ENCODE assay signal across 9 mouse cellular contexts in genomic region chr11:72457995-72458496, GRCm38 (mm10). TPM values are rescaled to one million over a fixed set of nuclear protein-coding genes. Genes with fewer than 3 reads are reported as not detected.
DNase-seq lines count a peak whose midpoint lies in the region; ATAC-seq lines count a peak whose summit lies in the region.
"Had no signal": no experiment of that assay in that cellular context is flagged by ENCODE, and none has a peak within 500 bp of the region (broad histone marks: within the 10 kb centered on the region; RNA-seq: fewer than 3 reads in every experiment).

No protein-coding gene starts in this region.

- H3K9ac ChIP-seq in kidney, embryonic 16.5 days (replicated peaks; ENCODE audit: low read length) = 0 out of 2 replicates have a peak overlapping the region, but pooled peaks have one; percentile 1
- H3K9ac ChIP-seq in midbrain, embryonic 13.5 days (replicated peaks) = no peak overlapping the region
- H3K9ac ChIP-seq: limb, embryonic 13.5 days had no signal

- peak; percentile 84 for ATAC-seq in kidney, embryonic 16.5 days (ENCODE audit: low FRiP score, low TSS enrichment)
- no peak for ATAC-seq in midbrain, embryonic 13.5 days

- 56% methylated on average over 12 of the region's 12 CpGs for WGBS in kidney, embryonic 16.5 days
- 79% methylated on average over 12 of the region's 12 CpGs for WGBS in midbrain, embryonic 13.5 days

- no peaks in the 10 kb centered on the region for H3K27me3 ChIP-seq in kidney, embryonic 16.5 days (ENCODE audit: insufficient read depth, low read length)
- H3K27me3 ChIP-seq in midbrain, embryonic 13.5 days = no peaks in the 10 kb centered on the region
- H3K27me3 ChIP-seq: limb, embryonic 13.5 days had no signal

- DNase-seq in adrenal gland, adult 2 months = peak; percentile 20
- DNase-seq in adrenal gland, adult 18-20 months (ENCODE audit: low spot score in 2 of 2) = no peak
- DNase-seq in heart, adult 9 months (ENCODE audit: low spot score in 2 of 2) = peak; percentile 72 to 90
- DNase-seq in lung, postnatal 25 days (ENCODE audit: low spot score) = peak; percentile 75
- no peak for DNase-seq in Muller cell, postnatal 12 days (ENCODE audit: inconsistent ontology term)
- DNase-seq in left cerebral cortex, postnatal 14 days (ENCODE audit: low spot score in 2 of 2) = no peak

- H3K4me3 ChIP-seq in kidney, embryonic 16.5 days (ENCODE audit: low read length) = no peak overlapping the region
- no peak overlapping the region for H3K4me3 ChIP-seq in midbrain, embryonic 13.5 days (replicated peaks)
- H3K4me3 ChIP-seq: limb, embryonic 13.5 days had no signal

- intact Hi-C loops in left cerebral cortex, postnatal 14 days (cut with DNase I) = no loop called here

- peak overlapping the region; percentile 59 for H3K27ac ChIP-seq in kidney, embryonic 16.5 days (ENCODE audit: low read length)
- no peak overlapping the region for H3K27ac ChIP-seq in midbrain, embryonic 13.5 days
- H3K27ac ChIP-seq: limb, embryonic 13.5 days had no signal

- no peaks in the 10 kb centered on the region for H3K36me3 ChIP-seq in kidney, embryonic 16.5 days (ENCODE audit: insufficient read depth, low read length)
- peaks cover 48% of the 10 kb centered on the region for H3K36me3 ChIP-seq in midbrain, embryonic 13.5 days
- H3K36me3 ChIP-seq: limb, embryonic 13.5 days had no signal

- H3K4me1 ChIP-seq in kidney, embryonic 16.5 days (ENCODE audit: insufficient read depth, low read length) = peaks cover 6% of the 10 kb centered on the region
- peaks cover 14% of the 10 kb centered on the region for H3K4me1 ChIP-seq in midbrain, embryonic 13.5 days (replicated peaks)
- H3K4me1 ChIP-seq: limb, embryonic 13.5 days had no signal

- no peaks in the 10 kb centered on the region for H3K9me3 ChIP-seq in kidney, embryonic 16.5 days (ENCODE audit: low read length)
- no peaks in the 10 kb centered on the region for H3K9me3 ChIP-seq in midbrain, embryonic 13.5 days
- H3K9me3 ChIP-seq: limb, embryonic 13.5 days had no signal

- no peak overlapping the region; the same call in 1 of the 2 replicates for H3K4me2 ChIP-seq in kidney, embryonic 16.5 days (replicated peaks; ENCODE audit: low read depth, low read length)
- H3K4me2 ChIP-seq in midbrain, embryonic 13.5 days (replicated peaks) = no peak overlapping the region
- H3K4me2 ChIP-seq: limb, embryonic 13.5 days had no signal

RNA-seq across cellular contexts. Expression of gene Mybbp1a, which starts 16.9 kb away (rescaled TPM):
- 10 to 100 TPM; 68.0 to 86.1 TPM for total RNA-seq in adrenal gland, adult 2 months (2021)
- polyA plus RNA-seq in adrenal gland, adult 2 months (2012; rRNA removed) = 31.6 and 37.9 TPM in 2 replicates
- total RNA-seq in adrenal gland, adult 18-20 months (2021) = 10 to 100 TPM; 75.1 to 86.3 TPM
- polyA plus RNA-seq in kidney, embryonic 16.5 days (2015; fragmentation: Nextera tagmentation; extraction: Ambion mirVana) = 175 and 177 TPM in 2 replicates
- 84.6 and 86.2 TPM in 2 replicates for polyA plus RNA-seq in midbrain, embryonic 13.5 days (2015; fragmentation: Nextera tagmentation; extraction: Ambion mirVana)
- total RNA-seq in left cerebral cortex, postnatal 14 days (2021) = 10 to 100 TPM; 45.4 to 50.6 TPM

RNA-seq across cellular contexts. Expression of gene Ggt6, which starts 22.7 kb away (rescaled TPM):
- total RNA-seq in adrenal gland, adult 2 months (2021) = 1 to 10 TPM in 1 of 2 experiments, under 1 TPM in 1; 0.83 to 4.7 TPM
- 8.5 and 13.4 TPM in 2 replicates for polyA plus RNA-seq in adrenal gland, adult 2 months (2012; rRNA removed)
- total RNA-seq in adrenal gland, adult 18-20 months (2021) = 1 to 10 TPM in 1 of 2 experiments, under 1 TPM in 1; 0.80 to 3.4 TPM
- polyA plus RNA-seq in kidney, embryonic 16.5 days (2015; fragmentation: Nextera tagmentation; extraction: Ambion mirVana) = 1.6 and 2.2 TPM in 2 replicates
- not detected in 2 replicates for polyA plus RNA-seq in midbrain, embryonic 13.5 days (2015; fragmentation: Nextera tagmentation; extraction: Ambion mirVana)
- total RNA-seq in left cerebral cortex, postnatal 14 days (2021) = not detected

RNA-seq across cellular contexts. Expression of gene Spns2, which starts 31.7 kb away (rescaled TPM):
- total RNA-seq in adrenal gland, adult 2 months (2021) = 1 to 10 TPM; 2.0 to 4.2 TPM
- polyA plus RNA-seq in adrenal gland, adult 2 months (2012; rRNA removed) = 5.2 and 7.6 TPM in 2 replicates
- 1 to 10 TPM; 2.7 to 3.7 TPM for total RNA-seq in adrenal gland, adult 18-20 months (2021)
- 2.5 and 3.3 TPM in 2 replicates for polyA plus RNA-seq in kidney, embryonic 16.5 days (2015; fragmentation: Nextera tagmentation; extraction: Ambion mirVana)
- 6.4 and 7.8 TPM in 2 replicates for polyA plus RNA-seq in midbrain, embryonic 13.5 days (2015; fragmentation: Nextera tagmentation; extraction: Ambion mirVana)
- total RNA-seq in left cerebral cortex, postnatal 14 days (2021) = 10 to 100 TPM; 46.4 to 58.5 TPM

RNA-seq across cellular contexts. Expression of gene Smtnl2, which starts 46.5 kb away (rescaled TPM):
- total RNA-seq in adrenal gland, adult 2 months (2021) = 1 to 10 TPM; 2.4 to 2.5 TPM
- 4.4 and 5.6 TPM in 2 replicates for polyA plus RNA-seq in adrenal gland, adult 2 months (2012; rRNA removed)
- total RNA-seq in adrenal gland, adult 18-20 months (2021) = 1 to 10 TPM; 1.3 to 2.6 TPM
- 109 and 124 TPM in 2 replicates for polyA plus RNA-seq in kidney, embryonic 16.5 days (2015; fragmentation: Nextera tagmentation; extraction: Ambion mirVana)
- polyA plus RNA-seq in midbrain, embryonic 13.5 days (2015; fragmentation: Nextera tagmentation; extraction: Ambion mirVana) = 3.2 and 3.8 TPM in 2 replicates
- total RNA-seq in left cerebral cortex, postnatal 14 days (2021) = 1 to 10 TPM in 1 of 2 experiments, under 1 TPM in 1; 0.59 to 1.1 TPM

Comparison
In these comparisons a context has a peak if more than half of its experiments do, and no peak if none do; other contexts are left out.
1. DNase-seq: peak in adrenal gland, adult 2 months (single experiment), heart, adult 9 months (2 of 2) and lung, postnatal 25 days (single experiment); none in adrenal gland, adult 18-20 months (0 of 2), Muller cell, postnatal 12 days (single experiment) and left cerebral cortex, postnatal 14 days (0 of 2).
2. RNA of gene Spns2, which starts 31.7 kb away (total RNA-seq): 46.4 to 58.5 TPM in left cerebral cortex, postnatal 14 days; 2.0 to 4.2 TPM in adrenal gland, adult 2 months and 2.7 to 3.7 TPM in adrenal gland, adult 18-20 months; every median in the first group is over 4 times any median in the second.